Mouse (Mus musculus) hindbrain, embryonic 15.5 days (tissue): ENCODE measurements around the gene Cntnap5c. TPM values are rescaled to one million over a fixed set of nuclear protein-coding genes. Genes with fewer than 3 reads are reported as not detected.

Experiments
- ATAC-seq: fragments of 200-750 bp; cut with Nextera tagmentation; 2 replicates; pipeline ENCODE4 v1.8.0; 2017; ENCODE audit warnings: low read depth, moderate number of reproducible peaks, moderate TSS enrichment; ENCODE audit not compliant: low FRiP score
- H3K27ac ChIP-seq: fragments of 300-500 bp; sonication (generic); replicated peaks from 2 replicates; pipeline ENCODE4 v1.5.1; 2015; ENCODE audit warnings: mild to moderate bottlenecking, inconsistent platforms
- H3K27me3 ChIP-seq: fragments of 300-500 bp; sonication (generic); 2 replicates; pipeline ENCODE4 v1.6.1; 2015; ENCODE audit warnings: control low read depth, inconsistent platforms
- H3K36me3 ChIP-seq: fragments of 300-500 bp; sonication (generic); 2 replicates; pipeline ENCODE4 v1.6.1; 2015; ENCODE audit warnings: control low read depth, inconsistent platforms
- H3K4me1 ChIP-seq: fragments of 300-500 bp; sonication (generic); replicated peaks from 2 replicates; pipeline ENCODE4 v1.6.1; 2015; ENCODE audit warnings: control low read depth, inconsistent platforms
- H3K4me2 ChIP-seq: fragments of 300-500 bp; sonication (generic); 2 replicates; pipeline ENCODE4 v1.6.1; 2015; ENCODE audit warnings: moderate library complexity, mild to moderate bottlenecking, inconsistent platforms
- H3K4me3 ChIP-seq: fragments of 300-500 bp; sonication (generic); 2 replicates; pipeline ENCODE4 v1.5.1; 2015; ENCODE audit warnings: mild to moderate bottlenecking, inconsistent platforms
- H3K9ac ChIP-seq: fragments of 300-500 bp; sonication (generic); 2 replicates; pipeline ENCODE4 v1.6.1; 2015; ENCODE audit warnings: inconsistent platforms
- H3K9me3 ChIP-seq: fragments of 300-500 bp; sonication (generic); 2 replicates; pipeline ENCODE4 v1.6.1; 2016; ENCODE audit warnings: control low read depth, inconsistent platforms
- WGBS: fragments of 180-500 bp; shearing (Covaris S2); methylation state at CpG from one replicate; pipeline ENCODE4 v1.1.7; 2015; 5-methylcytosine and 5-hydroxymethylcytosine counted together
- polyA plus RNA-seq: library from polyadenylated mRNA; unstranded; fragments of >200 nt; fragmentation: Nextera tagmentation; extraction: Ambion mirVana; gene quantifications from 2 replicates; pipeline ENCODE4 v1.2.1, GENCODE M21; 2015

The Cntnap5c gene
- polyA plus RNA-seq, 1 experiment from 2014 or later = 3.7 TPM

DNA sequence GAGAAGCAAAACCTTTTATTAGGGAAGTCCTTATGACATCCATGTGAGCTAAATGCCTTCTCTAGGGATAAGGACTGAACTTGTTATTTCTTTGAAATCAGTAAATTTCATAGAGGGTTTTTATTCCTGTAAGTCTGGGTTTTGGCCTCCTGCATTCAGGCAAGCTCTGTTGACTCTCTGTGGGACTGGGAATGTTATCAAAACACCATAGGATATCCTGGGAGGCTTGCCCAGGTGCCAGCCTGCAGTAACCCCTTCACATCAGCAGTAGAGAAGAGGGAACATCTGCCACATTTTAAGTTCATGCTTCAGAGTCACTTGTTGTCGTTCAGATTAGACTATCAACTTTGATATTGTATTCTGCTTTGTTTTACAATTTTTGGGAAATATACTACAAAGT lies 639.4 kb downstream of the Cntnap5c start:
- no peak overlapping the region for H3K4me2 ChIP-seq
- no peak overlapping the region for H3K27ac ChIP-seq
- no peaks in the 10 kb centered on the region for H3K9me3 ChIP-seq
- no peak for ATAC-seq
- H3K27me3 ChIP-seq = no peaks in the 10 kb centered on the region
- 83% methylated on average over 1 of the region's 1 CpGs for WGBS
- no peak overlapping the region for H3K9ac ChIP-seq
- no peaks in the 10 kb centered on the region for H3K36me3 ChIP-seq
- no peak overlapping the region for H3K4me3 ChIP-seq
- no peaks in the 10 kb centered on the region for H3K4me1 ChIP-seq

DNA sequence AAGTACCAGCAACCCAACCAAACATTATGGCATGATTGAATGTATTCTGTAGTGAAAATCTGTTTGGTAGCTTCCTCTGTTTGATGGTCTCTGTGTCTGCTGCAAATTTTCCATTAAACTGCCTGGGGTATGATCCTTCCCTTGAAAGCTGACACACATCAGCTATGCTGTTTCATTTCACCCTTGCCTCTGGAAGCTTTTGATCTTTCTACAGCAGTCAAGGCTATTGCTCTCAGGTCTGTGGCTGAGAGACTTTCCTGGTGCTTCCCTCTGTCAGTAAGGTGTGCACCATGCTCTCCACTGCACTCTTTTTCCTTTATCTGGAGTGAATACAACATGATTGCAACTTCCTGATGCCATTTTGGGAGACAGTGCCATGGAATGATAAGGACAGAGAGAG lies 668.1 kb downstream of the Cntnap5c start:
- ATAC-seq = no peak
- Histone ChIP-seq H3K36me3 (no peaks in the 10 kb centered on the region), H3K4me1 (no peaks in the 10 kb centered on the region)

More for the DNA sequence above, 668.1 kb downstream of the Cntnap5c start:
- Histone ChIP-seq H3K9ac (no peak overlapping the region), H3K27me3 (no peaks in the 10 kb centered on the region), H3K27ac (no peak overlapping the region), H3K4me3 (no peak overlapping the region), H3K4me2 (no peak overlapping the region), H3K9me3 (no peaks in the 10 kb centered on the region)

Other genes starting within 250 kb of the Cntnap5c start
- not detected in 2 replicates for gene Vmn2r120, start 224.1 kb upstream of the Cntnap5c start, polyA plus RNA-seq
- gene Gm21834, start 27.4 kb upstream of the Cntnap5c start, polyA plus RNA-seq = not detected in 2 replicates